Mouse (Mus musculus) embryonic facial prominence, embryonic 12.5 days (tissue): ENCODE measurements around the gene Zdhhc12. TPM values are rescaled to one million over a fixed set of nuclear protein-coding genes. Genes with fewer than 3 reads are reported as not detected.
"Not testable (repeated sequence)": the region's sequence is repeated elsewhere in the genome, so short reads cannot be mapped to it uniquely, and the experiment has no call there.

Experiments used
- ATAC-seq: fragments of 200-750 bp; cut with Nextera tagmentation; 2 replicates; pipeline ENCODE4 v1.8.0; 2017; ENCODE audit not compliant: insufficient number of reproducible peaks, insufficient read depth, low FRiP score, low TSS enrichment
- H3K27ac ChIP-seq: fragments of 300-500 bp; sonication (generic); 2 replicates; pipeline ENCODE4 v1.5.1; 2016; ENCODE audit warnings: mild to moderate bottlenecking
- H3K27me3 ChIP-seq: fragments of 300-500 bp; sonication (generic); 2 replicates; pipeline ENCODE4 v1.6.1; 2016; ENCODE audit warnings: mild to moderate bottlenecking, moderate library complexity
- H3K36me3 ChIP-seq: fragments of 300-500 bp; sonication (generic); 2 replicates; pipeline ENCODE4 v1.6.1; 2016; ENCODE audit warnings: mild to moderate bottlenecking
- H3K4me1 ChIP-seq: fragments of 300-500 bp; sonication (generic); 2 replicates; pipeline ENCODE4 v1.6.1; 2016
- H3K4me2 ChIP-seq: fragments of 300-500 bp; sonication (generic); replicated peaks from 2 replicates; pipeline ENCODE4 v1.6.1; 2016; ENCODE audit warnings: mild to moderate bottlenecking, moderate library complexity
- H3K4me3 ChIP-seq: fragments of 300-500 bp; sonication (generic); 2 replicates; pipeline ENCODE4 v1.5.1; 2016; ENCODE audit warnings: mild to moderate bottlenecking
- H3K9ac ChIP-seq: fragments of 300-500 bp; sonication (generic); 2 replicates; pipeline ENCODE4 v1.6.1; 2016; ENCODE audit warnings: mild to moderate bottlenecking, moderate library complexity
- H3K9me3 ChIP-seq: fragments of 300-500 bp; sonication (generic); 2 replicates; pipeline ENCODE4 v1.6.1; 2016; ENCODE audit warnings: mild to moderate bottlenecking, moderate library complexity
- WGBS: fragments of 180-500 bp; shearing (Covaris S2); methylation state at CpG from one replicate; pipeline ENCODE4 v1.1.7; 2016; 5-methylcytosine and 5-hydroxymethylcytosine counted together
- polyA plus RNA-seq: library from polyadenylated mRNA; unstranded; fragments of >200 nt; fragmentation: Nextera tagmentation; extraction: Ambion mirVana; gene quantifications from 2 replicates; pipeline ENCODE4 v1.2.1, GENCODE M21; 2016

Zdhhc12 gene
- polyA plus RNA-seq: 26.8 and 27.7 TPM in 2 replicates

- peaks cover 18% of the 10 kb centered on the region; the same call in 1 of the 2 replicates for H3K4me1 ChIP-seq
- no peaks in the 10 kb centered on the region for H3K27me3 ChIP-seq
- H3K4me3 ChIP-seq: peak within 1 kb of the TSS; percentile 59
- peak within 1 kb of the TSS; percentile 57 for H3K27ac ChIP-seq
- peaks cover 36% of the 10 kb centered on the region for H3K36me3 ChIP-seq
- WGBS: under 1% methylated on average over 51 of the region's 51 CpGs
- H3K4me2 ChIP-seq: peak within 1 kb of the TSS; percentile 72
- H3K9me3 ChIP-seq: no peaks in the 10 kb centered on the region
- H3K9ac ChIP-seq: peak within 1 kb of the TSS; percentile 61
- ATAC-seq: peak; percentile 91
Observed at GRCm38 (mm10) chr2:30093471-30094207, at the start of gene Zdhhc12. Gene Zdhhc12 (minus strand): TSS chr2:30093648.

GRCm38 (mm10) chr2:30140021-30140420, 46.6 kb upstream of the Zdhhc12 start:
- 98% methylated on average over 4 of the region's 4 CpGs for WGBS
- ATAC-seq, H3K4me3 ChIP-seq, H3K27ac ChIP-seq, H3K4me2 ChIP-seq, H3K9me3 ChIP-seq, H3K9ac ChIP-seq, H3K27me3 ChIP-seq, H3K4me1 ChIP-seq: not testable (repeated sequence)
- H3K36me3 ChIP-seq: peaks cover 74% of the 10 kb centered on the region

- H3K4me3 ChIP-seq: no peak overlapping the region
- H3K27ac ChIP-seq: no peak overlapping the region
- H3K9me3 ChIP-seq: no peaks in the 10 kb centered on the region
- peaks cover 20% of the 10 kb centered on the region for H3K4me1 ChIP-seq
- ATAC-seq: no peak
- peaks cover 39% of the 10 kb centered on the region for H3K36me3 ChIP-seq
- H3K27me3 ChIP-seq: no peaks in the 10 kb centered on the region
- WGBS: 91% methylated on average over 10 of the region's 10 CpGs
- no peak overlapping the region for H3K4me2 ChIP-seq
- H3K9ac ChIP-seq: no peak overlapping the region
Observed at GRCm38 (mm10) chr2:30136458-30136857, 43.0 kb upstream of the Zdhhc12 start.

GRCm38 (mm10) chr2:30134928-30135620, 41.6 kb upstream of the Zdhhc12 start:
- H3K9ac ChIP-seq: peak overlapping the region; percentile 86
- WGBS: 72% methylated on average over 10 of the region's 10 CpGs
- H3K27me3 ChIP-seq: no peaks in the 10 kb centered on the region
- no peaks in the 10 kb centered on the region for H3K9me3 ChIP-seq
- peaks cover 25% of the 10 kb centered on the region for H3K36me3 ChIP-seq
- ATAC-seq: no peak
- no peak overlapping the region for H3K27ac ChIP-seq
- H3K4me2 ChIP-seq: peak overlapping the region; percentile 95
- H3K4me3 ChIP-seq: peak overlapping the region; percentile 87
- H3K4me1 ChIP-seq: peaks cover 20% of the 10 kb centered on the region

GRCm38 (mm10) chr2:30134378-30134711, 40.9 kb upstream of the Zdhhc12 start:
- Histone ChIP-seq H3K4me1 (peaks cover 20% of the 10 kb centered on the region), H3K4me3 (peak overlapping the region; percentile 87), H3K27ac (peak overlapping the region; percentile 81), H3K9me3 (no peaks in the 10 kb centered on the region), H3K9ac (peak overlapping the region; percentile 86), H3K27me3 (no peaks in the 10 kb centered on the region), H3K4me2 (peak overlapping the region; percentile 95), H3K36me3 (peaks cover 23% of the 10 kb centered on the region)
- peak; percentile 12; the same call in 1 of the 2 replicates for ATAC-seq
- 21% methylated on average over 6 of the region's 6 CpGs for WGBS

GRCm38 (mm10) chr2:30133613-30134377, 40.3 kb upstream of the Zdhhc12 start, which contains the start of gene Tbc1d13:
Gene Tbc1d13 (plus strand): TSS chr2:30133746.
- H3K4me2 ChIP-seq: peak within 1 kb of the TSS; percentile 95
- peaks cover 20% of the 10 kb centered on the region for H3K4me1 ChIP-seq
- no peaks in the 10 kb centered on the region for H3K27me3 ChIP-seq
- H3K9me3 ChIP-seq: no peaks in the 10 kb centered on the region
- ATAC-seq: peak; percentile 75
- peak within 1 kb of the TSS; percentile 87 for H3K4me3 ChIP-seq
- peaks cover 23% of the 10 kb centered on the region for H3K36me3 ChIP-seq
- H3K9ac ChIP-seq: peak within 1 kb of the TSS; percentile 86
- peak within 1 kb of the TSS; percentile 81 for H3K27ac ChIP-seq
- under 1% methylated on average over 46 of the region's 46 CpGs for WGBS

GRCm38 (mm10) chr2:30132801-30133612, 39.6 kb upstream of the Zdhhc12 start:
- Histone ChIP-seq H3K4me3 (peak overlapping the region; percentile 87), H3K27me3 (no peaks in the 10 kb centered on the region), H3K4me2 (peak overlapping the region; percentile 95), H3K4me1 (peaks cover 20% of the 10 kb centered on the region), H3K27ac (peak overlapping the region; percentile 81), H3K36me3 (peaks cover 23% of the 10 kb centered on the region), H3K9ac (peak overlapping the region; percentile 86), H3K9me3 (no peaks in the 10 kb centered on the region)
- no peak for ATAC-seq
- 13% methylated on average over 16 of the region's 16 CpGs for WGBS

- H3K27ac ChIP-seq, H3K9me3 ChIP-seq: not testable (repeated sequence)
Observed at GRCm38 (mm10) chr2:30131240-30131639, 37.8 kb upstream of the Zdhhc12 start.

GRCm38 (mm10) chr2:30130156-30130555, 36.7 kb upstream of the Zdhhc12 start:
- Histone ChIP-seq H3K9ac (no peak overlapping the region), H3K4me3 (no peak overlapping the region), H3K36me3 (peaks cover under 1% of the 10 kb centered on the region; the same call in 1 of the 2 replicates), H3K27me3 (no peaks in the 10 kb centered on the region), H3K27ac (no peak overlapping the region), H3K4me2 (no peak overlapping the region), H3K4me1 (peaks cover 22% of the 10 kb centered on the region), H3K9me3 (no peaks in the 10 kb centered on the region)
- 79% methylated on average over 4 of the region's 4 CpGs for WGBS
- no peak for ATAC-seq

More at GRCm38 (mm10) chr2:30131240-30131639, 37.8 kb upstream of the Zdhhc12 start:
- ATAC-seq, H3K4me3 ChIP-seq, H3K9ac ChIP-seq, H3K27me3 ChIP-seq, H3K4me2 ChIP-seq, H3K36me3 ChIP-seq: not testable (repeated sequence)
- 71% methylated on average over 5 of the region's 5 CpGs for WGBS
- peaks cover 20% of the 10 kb centered on the region for H3K4me1 ChIP-seq

- Histone ChIP-seq H3K36me3 (no peaks in the 10 kb centered on the region), H3K4me2 (no peak overlapping the region), H3K4me1 (peaks cover 14% of the 10 kb centered on the region), H3K27ac (no peak overlapping the region), H3K9ac (no peak overlapping the region), H3K9me3 (no peaks in the 10 kb centered on the region), H3K4me3 (no peak overlapping the region), H3K27me3 (no peaks in the 10 kb centered on the region)
- 30% methylated on average over 2 of the region's 2 CpGs for WGBS
- ATAC-seq: no peak
Observed at GRCm38 (mm10) chr2:30128789-30129188, 35.3 kb upstream of the Zdhhc12 start.
